Mouse (Mus musculus): ENCODE results near the gene Ndfip2. TPM values are rescaled to one million over a fixed set of nuclear protein-coding genes. Genes with fewer than 3 reads are reported as not detected.
A peak's percentile ranks its signal among the peaks of the same experiment; 100 is the strongest.

The Ndfip2 gene
- polyA plus RNA-seq, 1 experiment from 2014 or later = 65.2 TPM

GRCm38 (mm10) chr14:105254401-105254800 lies 4.0 kb upstream of the Ndfip2 start:
- H3K4me2 ChIP-seq = no peak overlapping the region
- H3K27me3 ChIP-seq = no peaks in the 10 kb centered on the region
- H3K36me3 ChIP-seq = no peaks in the 10 kb centered on the region
- no peaks in the 10 kb centered on the region for H3K9me3 ChIP-seq (replicated peaks)
- ATAC-seq (replicated peaks; ENCODE audit: low FRiP score) = no peak
- WGBS = 86% methylated on average over 5 of the region's 5 CpGs
- no peak overlapping the region for H3K9ac ChIP-seq
- H3K27ac ChIP-seq = no peak overlapping the region
- no peak overlapping the region for H3K4me3 ChIP-seq (replicated peaks)
- H3K4me1 ChIP-seq = peaks cover 10% of the 10 kb centered on the region; the same call in 1 of the 2 replicates

- Histone ChIP-seq H3K4me2 (no peak overlapping the region), H3K4me1 (peaks cover 15% of the 10 kb centered on the region), H3K27me3 (no peaks in the 10 kb centered on the region), H3K9me3 (replicated peaks) (no peaks in the 10 kb centered on the region), H3K27ac (no peak overlapping the region), H3K36me3 (no peaks in the 10 kb centered on the region), H3K4me3 (replicated peaks) (no peak overlapping the region), H3K9ac (no peak overlapping the region)
- 84% methylated on average over 7 of the region's 7 CpGs for WGBS
- no peak for ATAC-seq (replicated peaks; ENCODE audit: low FRiP score)
These were observed 2.8 kb upstream of the Ndfip2 start for GRCm38 (mm10) chr14:105255620-105256019.

DNA sequence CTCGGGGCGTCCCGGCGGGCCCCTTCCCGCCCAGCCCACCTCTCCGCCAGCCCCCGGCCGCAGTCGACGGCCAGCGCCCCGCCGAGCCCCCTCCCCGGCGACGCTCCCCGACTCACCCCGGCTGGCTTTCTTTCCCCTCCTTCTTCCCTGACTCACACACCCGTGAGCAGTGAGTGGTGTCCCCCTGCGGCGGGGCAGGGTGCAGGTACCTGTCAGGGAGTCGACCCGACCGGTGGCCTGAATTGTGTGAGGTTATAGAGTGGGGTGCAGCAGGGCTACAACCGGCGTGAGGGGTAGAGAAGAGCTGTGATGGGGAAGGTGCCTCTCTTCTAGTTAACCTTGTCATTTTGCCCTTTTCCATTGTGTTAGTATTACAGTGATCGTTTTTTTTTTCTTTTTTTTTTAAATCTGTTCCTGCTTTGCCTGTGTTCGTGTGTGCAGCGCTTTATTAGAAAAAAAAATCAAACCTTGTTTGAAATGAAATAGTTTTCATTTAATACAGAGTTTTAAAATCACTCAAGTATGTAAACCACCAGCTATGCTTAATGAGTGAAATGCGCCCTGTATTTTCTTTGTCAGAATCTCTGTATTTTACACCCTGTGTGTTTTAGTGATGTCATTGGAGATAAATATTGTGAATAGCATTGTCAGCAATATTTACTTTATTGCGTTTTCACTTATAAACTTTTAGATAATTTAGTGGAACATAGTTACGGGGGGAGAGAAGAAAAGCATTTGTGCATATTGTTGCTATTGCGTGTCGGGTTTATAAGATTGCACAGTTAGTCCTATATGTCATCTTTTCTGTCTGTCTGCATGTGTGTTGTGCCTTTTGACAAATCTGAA lies 885 bp downstream of the Ndfip2 start:
- Histone ChIP-seq H3K4me3 (replicated peaks) (peak overlapping the region; percentile 90), H3K4me2 (peak overlapping the region; percentile 73), H3K27ac (peak overlapping the region; percentile 91), H3K4me1 (peaks cover 11% of the 10 kb centered on the region), H3K9ac (peak overlapping the region; percentile 87), H3K36me3 (no peaks in the 10 kb centered on the region), H3K9me3 (replicated peaks) (no peaks in the 10 kb centered on the region), H3K27me3 (no peaks in the 10 kb centered on the region)
- peak; percentile 83 for ATAC-seq (replicated peaks; ENCODE audit: low FRiP score)
- 7% methylated on average over 33 of the region's 34 CpGs for WGBS

DNA sequence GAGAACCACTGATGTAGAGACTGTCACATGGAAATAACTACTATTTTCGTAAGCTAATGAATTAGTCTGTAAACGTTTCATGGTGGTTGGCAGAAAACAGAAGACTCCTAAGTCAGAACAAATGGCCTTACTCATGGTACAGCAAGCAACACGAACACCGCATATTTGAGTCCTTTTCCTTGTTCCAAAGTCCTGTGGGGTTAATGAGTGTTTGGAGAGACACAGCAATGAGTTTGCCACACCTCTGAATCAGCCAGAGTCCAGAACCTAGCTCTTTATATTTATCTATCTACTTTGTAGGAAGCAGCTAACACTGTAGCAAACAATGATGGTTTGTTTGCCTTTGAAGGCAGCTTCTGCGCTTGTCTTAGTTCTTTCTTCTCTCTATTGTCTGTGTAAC lies 4.5 kb downstream of the Ndfip2 start:
- Histone ChIP-seq H3K27me3 (no peaks in the 10 kb centered on the region), H3K9me3 (replicated peaks) (no peaks in the 10 kb centered on the region), H3K36me3 (no peaks in the 10 kb centered on the region), H3K27ac (0 out of 2 replicates have a peak overlapping the region, but pooled peaks have one; percentile 22), H3K4me1 (peaks cover 11% of the 10 kb centered on the region), H3K9ac (no peak overlapping the region), H3K4me2 (no peak overlapping the region), H3K4me3 (replicated peaks) (no peak overlapping the region)
- WGBS = 56% methylated on average over 5 of the region's 5 CpGs
- ATAC-seq (replicated peaks; ENCODE audit: low FRiP score) = no peak

DNA sequence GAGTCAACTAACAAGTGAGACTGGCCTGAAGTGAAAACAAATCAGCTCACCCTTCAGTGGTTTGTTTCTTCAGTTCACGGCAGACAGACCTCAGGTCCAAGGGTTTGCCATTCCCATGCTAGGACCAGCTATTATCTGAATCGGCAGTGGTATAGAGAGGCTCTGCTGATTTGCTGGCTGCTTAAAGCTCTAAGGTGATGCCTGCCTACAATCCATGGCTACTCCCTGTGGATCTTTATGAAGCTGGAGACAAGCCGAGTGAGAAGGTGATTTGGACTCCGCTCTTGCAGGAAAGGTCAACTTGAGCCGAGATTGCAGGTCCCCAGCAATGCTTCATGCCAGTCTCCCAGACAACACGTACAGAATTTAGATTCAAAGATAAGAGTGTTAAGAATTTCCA lies 8.7 kb downstream of the Ndfip2 start:
- no peak overlapping the region for H3K27ac ChIP-seq

GRCm38 (mm10) chr14:105272030-105272429 lies 13.7 kb downstream of the Ndfip2 start:
- H3K4me1 ChIP-seq = no peaks in the 10 kb centered on the region
- H3K4me3 ChIP-seq (replicated peaks) = no peak overlapping the region
- 75% methylated on average over 6 of the region's 6 CpGs for whole genome bisulfite sequencing
- no peaks in the 10 kb centered on the region for H3K9me3 ChIP-seq (replicated peaks)
- ATAC-seq (replicated peaks; ENCODE audit: low FRiP score) = no peak
- H3K27ac ChIP-seq = no peak overlapping the region
- no peak overlapping the region for H3K9ac ChIP-seq
- H3K4me2 ChIP-seq = no peak overlapping the region
- H3K36me3 ChIP-seq = no peaks in the 10 kb centered on the region
- no peaks in the 10 kb centered on the region for H3K27me3 ChIP-seq

More for the DNA sequence above, 8.7 kb downstream of the Ndfip2 start:
- WGBS = 67% methylated on average over 6 of the region's 6 CpGs
- ATAC-seq (replicated peaks; ENCODE audit: low FRiP score) = no peak
- H3K27me3 ChIP-seq = no peaks in the 10 kb centered on the region
- H3K4me3 ChIP-seq (replicated peaks) = no peak overlapping the region
- no peaks in the 10 kb centered on the region for H3K36me3 ChIP-seq
- H3K9ac ChIP-seq = no peak overlapping the region
- no peaks in the 10 kb centered on the region for H3K4me1 ChIP-seq
- H3K4me2 ChIP-seq = no peak overlapping the region
- H3K9me3 ChIP-seq (replicated peaks) = no peaks in the 10 kb centered on the region

DNA sequence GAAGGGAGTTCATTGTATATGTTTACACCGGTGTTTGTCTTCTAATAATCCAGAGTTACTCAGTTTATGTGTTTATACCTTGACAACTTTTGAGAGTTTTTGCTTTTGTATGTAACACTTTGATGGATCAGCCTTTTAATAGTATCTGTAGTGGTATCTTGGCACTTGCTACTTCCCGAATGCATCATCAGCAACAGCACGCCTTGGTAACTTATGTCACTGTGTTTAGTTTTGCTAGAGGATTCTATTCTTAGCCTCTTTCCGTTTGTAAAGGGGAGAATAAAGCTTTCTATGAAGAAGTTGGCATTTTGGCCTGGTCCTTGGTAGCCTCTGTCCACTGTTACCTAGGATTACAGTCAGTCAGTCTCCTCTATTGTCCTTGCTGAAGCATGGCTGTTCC lies 14.2 kb downstream of the Ndfip2 start:
- no peak for ATAC-seq (replicated peaks; ENCODE audit: low FRiP score)
- no peak overlapping the region for H3K27ac ChIP-seq
- no peaks in the 10 kb centered on the region for H3K27me3 ChIP-seq
- no peaks in the 10 kb centered on the region for H3K36me3 ChIP-seq
- H3K4me2 ChIP-seq = no peak overlapping the region
- H3K4me3 ChIP-seq (replicated peaks) = no peak overlapping the region
- no peaks in the 10 kb centered on the region for H3K9me3 ChIP-seq (replicated peaks)
- WGBS = 82% methylated on average over 4 of the region's 4 CpGs
- H3K4me1 ChIP-seq = no peaks in the 10 kb centered on the region
- H3K9ac ChIP-seq = no peak overlapping the region

DNA sequence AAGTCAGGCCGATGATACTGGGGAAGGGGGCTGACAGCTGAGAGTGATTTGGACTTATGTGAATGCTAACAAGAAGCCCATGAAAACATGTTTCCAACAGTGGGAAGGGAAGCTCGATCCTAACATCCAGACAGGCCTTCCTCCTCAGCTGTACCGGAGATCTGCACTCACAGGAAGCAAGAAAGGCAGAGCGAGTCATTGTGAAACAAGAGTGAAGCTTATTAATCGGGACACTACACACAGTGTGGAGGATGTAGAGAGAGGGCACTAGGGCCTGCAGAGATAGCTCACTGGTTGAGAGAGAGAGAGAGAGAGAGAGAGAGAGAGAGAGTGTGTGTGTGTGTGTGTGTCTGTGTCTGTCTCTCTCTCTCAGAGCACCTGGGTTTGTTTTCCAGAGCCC lies 16.8 kb downstream of the Ndfip2 start:
- Histone ChIP-seq H3K27me3 (no peaks in the 10 kb centered on the region), H3K4me1 (no peaks in the 10 kb centered on the region), H3K4me3 (replicated peaks) (no peak overlapping the region), H3K36me3 (no peaks in the 10 kb centered on the region), H3K4me2 (no peak overlapping the region), H3K9me3 (replicated peaks) (no peaks in the 10 kb centered on the region), H3K9ac (no peak overlapping the region), H3K27ac (no peak overlapping the region)
- WGBS = 74% methylated on average over 5 of the region's 5 CpGs
- ATAC-seq (replicated peaks; ENCODE audit: low FRiP score) = no peak

DNA sequence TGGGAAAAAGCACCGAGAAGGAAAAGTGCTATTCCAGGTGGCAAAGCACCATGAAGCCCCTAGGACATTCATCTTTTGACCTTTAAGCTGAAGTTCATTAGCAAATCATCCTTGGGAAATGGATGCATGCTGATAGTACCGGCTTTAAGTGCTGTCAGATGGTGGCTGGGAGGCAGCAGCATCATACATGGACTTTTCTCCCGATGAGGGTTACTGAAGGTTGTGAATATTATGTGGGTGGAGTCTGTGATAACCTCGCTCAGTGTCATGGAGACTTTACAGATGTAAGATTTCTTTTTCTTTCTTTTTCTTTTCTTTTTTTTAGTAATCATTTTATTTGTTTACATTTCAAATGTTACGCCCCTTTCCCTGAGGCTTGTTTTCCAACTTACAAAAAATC lies 18.9 kb downstream of the Ndfip2 start:
- Histone ChIP-seq H3K4me2 (no peak overlapping the region), H3K4me3 (replicated peaks) (no peak overlapping the region), H3K36me3 (no peaks in the 10 kb centered on the region), H3K4me1 (no peaks in the 10 kb centered on the region), H3K27me3 (no peaks in the 10 kb centered on the region), H3K9ac (no peak overlapping the region), H3K9me3 (replicated peaks) (no peaks in the 10 kb centered on the region), H3K27ac (no peak overlapping the region)
- ATAC-seq (replicated peaks; ENCODE audit: low FRiP score) = no peak
- WGBS = 77% methylated on average over 5 of the region's 5 CpGs

- peaks cover 6% of the 10 kb centered on the region; the same call in 1 of the 2 replicates for H3K36me3 ChIP-seq
- WGBS = 96% methylated on average over 3 of the region's 3 CpGs
- no peaks in the 10 kb centered on the region for H3K4me1 ChIP-seq
- H3K9ac ChIP-seq = no peak overlapping the region
- no peaks in the 10 kb centered on the region for H3K27me3 ChIP-seq
- ATAC-seq (replicated peaks; ENCODE audit: low FRiP score) = no peak
- H3K4me3 ChIP-seq (replicated peaks) = no peak overlapping the region
- H3K27ac ChIP-seq = no peak overlapping the region
- no peak overlapping the region for H3K4me2 ChIP-seq
- no peaks in the 10 kb centered on the region for H3K9me3 ChIP-seq (replicated peaks)
These were observed 25.7 kb downstream of the Ndfip2 start for GRCm38 (mm10) chr14:105284062-105284461.

GRCm38 (mm10) chr14:105287557-105287956 lies 29.2 kb downstream of the Ndfip2 start:
- Histone ChIP-seq H3K4me2 (no peak overlapping the region), H3K4me3 (replicated peaks) (no peak overlapping the region), H3K4me1 (no peaks in the 10 kb centered on the region), H3K36me3 (peaks cover 20% of the 10 kb centered on the region), H3K27me3 (no peaks in the 10 kb centered on the region), H3K9ac (no peak overlapping the region), H3K27ac (no peak overlapping the region), H3K9me3 (replicated peaks) (no peaks in the 10 kb centered on the region)
- ATAC-seq (replicated peaks; ENCODE audit: low FRiP score) = no peak
- 92% methylated on average over 4 of the region's 4 CpGs for WGBS

GRCm38 (mm10) chr14:105287972-105288371 lies 29.6 kb downstream of the Ndfip2 start:
- H3K36me3 ChIP-seq = peaks cover 24% of the 10 kb centered on the region
- no peak for ATAC-seq (replicated peaks; ENCODE audit: low FRiP score)
- no peaks in the 10 kb centered on the region for H3K4me1 ChIP-seq
- H3K4me2 ChIP-seq = no peak overlapping the region
- H3K27ac ChIP-seq = no peak overlapping the region
- no peak overlapping the region for H3K4me3 ChIP-seq (replicated peaks)
- WGBS = 96% methylated on average over 2 of the region's 2 CpGs
- H3K27me3 ChIP-seq = no peaks in the 10 kb centered on the region
- H3K9ac ChIP-seq = no peak overlapping the region
- no peaks in the 10 kb centered on the region for H3K9me3 ChIP-seq (replicated peaks)

GRCm38 (mm10) chr14:105288529-105288928 lies 30.2 kb downstream of the Ndfip2 start:
- Histone ChIP-seq H3K36me3 (peaks cover 27% of the 10 kb centered on the region), H3K4me2 (no peak overlapping the region), H3K4me1 (no peaks in the 10 kb centered on the region), H3K27me3 (no peaks in the 10 kb centered on the region), H3K9me3 (replicated peaks) (no peaks in the 10 kb centered on the region), H3K9ac (no peak overlapping the region), H3K27ac (no peak overlapping the region), H3K4me3 (replicated peaks) (no peak overlapping the region)
- WGBS = 92% methylated on average over 4 of the region's 4 CpGs
- no peak for ATAC-seq (replicated peaks; ENCODE audit: low FRiP score)

Measured in kidney, embryonic 15.5 days (tissue).